ENCODE assay signal across 19 mouse cellular contexts in genomic region chr16:14272374-14272965, GRCm38 (mm10). TPM values are rescaled to one million over a fixed set of nuclear protein-coding genes. Genes with fewer than 3 reads are reported as not detected.
DNase-seq lines count a peak whose midpoint lies in the region; ATAC-seq and TF ChIP-seq lines count a peak whose summit lies in the region.
"Had no signal": no experiment of that assay in that cellular context is flagged by ENCODE, and none has a peak within 500 bp of the region (broad histone marks: within the 10 kb centered on the region; RNA-seq: fewer than 3 reads in every experiment).

No protein-coding gene starts in this region.

- 53% methylated on average over 4 of the region's 4 CpGs for WGBS in heart, embryonic 10.5 days
- WGBS in intestine, postnatal 0 days: 46% methylated on average over 4 of the region's 4 CpGs
- WGBS in stomach, embryonic 16.5 days: 48% methylated on average over 4 of the region's 4 CpGs
- WGBS in midbrain, embryonic 11.5 days: 72% methylated on average over 4 of the region's 4 CpGs

- peak; percentile 69 for DNase-seq in heart, embryonic 10.5 days (ENCODE audit: low spot score)
- no peak for DNase-seq in heart, adult 9 months (ENCODE audit: low spot score in 2 of 2)
- peak; percentile 26 for DNase-seq in lung, postnatal 10 days
- DNase-seq in lung, postnatal 25 days (ENCODE audit: low spot score): no peak
- no peak for DNase-seq in midbrain, embryonic 11.5 days (ENCODE audit: low spot score, missing footprints)
- DNase-seq in urinary bladder, postnatal 10 days (ENCODE audit: low spot score): no peak
- DNase-seq: adrenal gland, postnatal 14 days; cerebellum, adult 11-12 months; cerebellum, adult 9-11 months; cerebellum, postnatal 36 days; forebrain, postnatal 0 days; gastrocnemius, postnatal 25 days; heart, adult 11 months had no signal

- no peak overlapping the region for H3K9ac ChIP-seq in intestine, postnatal 0 days (ENCODE audit: low read depth, low read length)
- H3K9ac ChIP-seq in stomach, embryonic 16.5 days (ENCODE audit: low read length): no peak overlapping the region
- no peak overlapping the region for H3K9ac ChIP-seq in midbrain, embryonic 11.5 days (ENCODE audit: low read length)
- H3K9ac ChIP-seq: forebrain, embryonic 13.5 days; forebrain, postnatal 0 days; heart, embryonic 12.5 days; hindbrain, embryonic 14.5 days had no signal

- no peak overlapping the region for H3K4me3 ChIP-seq in heart, embryonic 10.5 days
- H3K4me3 ChIP-seq in intestine, postnatal 0 days (ENCODE audit: low read depth, low read length): no peak overlapping the region
- H3K4me3 ChIP-seq in stomach, embryonic 16.5 days (replicated peaks; ENCODE audit: low read length): no peak overlapping the region
- H3K4me3 ChIP-seq in midbrain, embryonic 11.5 days (ENCODE audit: low read depth, low read length): no peak overlapping the region
- H3K4me3 ChIP-seq: forebrain, embryonic 13.5 days; heart, embryonic 12.5 days; hindbrain, embryonic 10.5 days had no signal

- no peak for ATAC-seq in intestine, postnatal 0 days
- peak; percentile 73 for ATAC-seq in stomach, embryonic 16.5 days (ENCODE audit: insufficient read depth, low FRiP score)
- ATAC-seq in midbrain, embryonic 11.5 days (ENCODE audit: low FRiP score): no peak
- ATAC-seq: forebrain, embryonic 13.5 days; forebrain, postnatal 0 days had no signal

- no peaks in the 10 kb centered on the region for H3K9me3 ChIP-seq in heart, embryonic 10.5 days
- no peaks in the 10 kb centered on the region for H3K9me3 ChIP-seq in intestine, postnatal 0 days (ENCODE audit: control insufficient read depth)
- H3K9me3 ChIP-seq in stomach, embryonic 16.5 days (replicated peaks; ENCODE audit: control insufficient read depth, low read length): no peaks in the 10 kb centered on the region
- H3K9me3 ChIP-seq in midbrain, embryonic 11.5 days (ENCODE audit: control insufficient read depth, low read length): no peaks in the 10 kb centered on the region
- H3K9me3 ChIP-seq: forebrain, embryonic 13.5 days; heart, embryonic 12.5 days; hindbrain, embryonic 10.5 days had no signal

- H3K36me3 ChIP-seq in heart, embryonic 10.5 days: no peaks in the 10 kb centered on the region
- no peaks in the 10 kb centered on the region; the same call in 1 of the 2 replicates for H3K36me3 ChIP-seq in intestine, postnatal 0 days (ENCODE audit: control insufficient read depth, insufficient read depth)
- H3K36me3 ChIP-seq in stomach, embryonic 16.5 days (ENCODE audit: control insufficient read depth, insufficient read depth, low read length): no peaks in the 10 kb centered on the region
- no peaks in the 10 kb centered on the region for H3K36me3 ChIP-seq in midbrain, embryonic 11.5 days (ENCODE audit: control insufficient read depth, insufficient read depth, low read length)
- H3K36me3 ChIP-seq: heart, embryonic 12.5 days; hindbrain, embryonic 10.5 days had no signal

- no peak overlapping the region for H3K27ac ChIP-seq in heart, embryonic 10.5 days
- peak overlapping the region; percentile 28; the same call in 1 of the 2 replicates for H3K27ac ChIP-seq in intestine, postnatal 0 days (ENCODE audit: low read depth, low read length)
- H3K27ac ChIP-seq in stomach, embryonic 16.5 days (ENCODE audit: low read length): peak overlapping the region; percentile 50
- no peak overlapping the region for H3K27ac ChIP-seq in midbrain, embryonic 11.5 days (ENCODE audit: low read depth, low read length)
- H3K27ac ChIP-seq: forebrain, embryonic 13.5 days; hindbrain, embryonic 10.5 days; hindbrain, embryonic 14.5 days had no signal

- H3K4me1 ChIP-seq in heart, embryonic 10.5 days: no peaks in the 10 kb centered on the region
- no peaks in the 10 kb centered on the region for H3K4me1 ChIP-seq in intestine, postnatal 0 days (replicated peaks; ENCODE audit: control insufficient read depth, insufficient read depth, low read length)
- H3K4me1 ChIP-seq in stomach, embryonic 16.5 days (ENCODE audit: control insufficient read depth, insufficient read depth, low read length): no peaks in the 10 kb centered on the region
- no peaks in the 10 kb centered on the region for H3K4me1 ChIP-seq in midbrain, embryonic 11.5 days (ENCODE audit: control insufficient read depth, insufficient read depth, low read length)
- H3K4me1 ChIP-seq: forebrain, embryonic 13.5 days; heart, embryonic 12.5 days; hindbrain, embryonic 10.5 days had no signal

- no peak overlapping the region for H3K4me2 ChIP-seq in intestine, postnatal 0 days (replicated peaks; ENCODE audit: low read depth)
- no peak overlapping the region for H3K4me2 ChIP-seq in stomach, embryonic 16.5 days (ENCODE audit: low read depth, low read length)
- H3K4me2 ChIP-seq in midbrain, embryonic 11.5 days: no peak overlapping the region
- H3K4me2 ChIP-seq: forebrain, embryonic 13.5 days; heart, embryonic 12.5 days; hindbrain, embryonic 14.5 days had no signal

- peaks cover 100% of the 10 kb centered on the region for H3K27me3 ChIP-seq in heart, embryonic 10.5 days (ENCODE audit: insufficient read depth, poor library complexity, severe bottlenecking)
- H3K27me3 ChIP-seq in intestine, postnatal 0 days (replicated peaks; ENCODE audit: control insufficient read depth, insufficient read depth, low read length): no peaks in the 10 kb centered on the region
- no peaks in the 10 kb centered on the region for H3K27me3 ChIP-seq in stomach, embryonic 16.5 days (ENCODE audit: control insufficient read depth, insufficient read depth, low read length)
- no peaks in the 10 kb centered on the region for H3K27me3 ChIP-seq in midbrain, embryonic 11.5 days (ENCODE audit: control insufficient read depth, insufficient read depth, low read length)
- H3K27me3 ChIP-seq: forebrain, embryonic 13.5 days had no signal

- TF ChIP-seq CTCF in intestine, postnatal 0 days (IDR thresholded peaks at IDR 0.05; ENCODE audit: low read depth): no peak

RNA-seq across cellular contexts. Expression of gene Myh11, which starts 18.7 kb away (rescaled TPM):
- 0.23 and 0.70 TPM in 2 replicates for polyA plus RNA-seq in heart, embryonic 10.5 days (2016; fragmentation: Nextera tagmentation; extraction: Ambion mirVana)
- 164 and 186 TPM in 2 replicates for polyA plus RNA-seq in intestine, postnatal 0 days (2015; fragmentation: Nextera tagmentation; extraction: Ambion mirVana)
- 294 and 300 TPM in 2 replicates for polyA plus RNA-seq in stomach, embryonic 16.5 days (2015; fragmentation: Nextera tagmentation; extraction: Ambion mirVana)
- 0.18 and 0.26 TPM in 2 replicates for polyA plus RNA-seq in midbrain, embryonic 11.5 days (2014; fragmentation: Nextera tagmentation; extraction: Ambion mirVana)

RNA-seq across cellular contexts. Expression of gene Fopnl, which starts 44.7 kb away (rescaled TPM):
- polyA plus RNA-seq in heart, embryonic 10.5 days (2016; fragmentation: Nextera tagmentation; extraction: Ambion mirVana): 111 and 119 TPM in 2 replicates
- polyA plus RNA-seq in intestine, postnatal 0 days (2015; fragmentation: Nextera tagmentation; extraction: Ambion mirVana): 66.3 and 66.5 TPM in 2 replicates
- 153 and 154 TPM in 2 replicates for polyA plus RNA-seq in stomach, embryonic 16.5 days (2015; fragmentation: Nextera tagmentation; extraction: Ambion mirVana)
- 174 and 194 TPM in 2 replicates for polyA plus RNA-seq in midbrain, embryonic 11.5 days (2014; fragmentation: Nextera tagmentation; extraction: Ambion mirVana)

Comparison
In these comparisons a context has a peak if more than half of its experiments do, and no peak if none do; other contexts are left out.
1. DNase-seq: peak in heart, embryonic 10.5 days (single experiment) and lung, postnatal 10 days (single experiment); none in heart, adult 9 months (0 of 2), lung, postnatal 25 days (single experiment), midbrain, embryonic 11.5 days (single experiment) and urinary bladder, postnatal 10 days (single experiment).
2. H3K27ac ChIP-seq: peak in intestine, postnatal 0 days (single experiment) and stomach, embryonic 16.5 days (single experiment); none in heart, embryonic 10.5 days (single experiment) and midbrain, embryonic 11.5 days (single experiment).
3. RNA of gene Myh11, which starts 18.7 kb away (polyA plus RNA-seq): 294 to 300 TPM in stomach, embryonic 16.5 days and 164 to 186 TPM in intestine, postnatal 0 days; 0.23 to 0.70 TPM in heart, embryonic 10.5 days and 0.18 to 0.26 TPM in midbrain, embryonic 11.5 days; every median in the first group is over 10 times any median in the second.